Mouse (Mus musculus) limb, embryonic 14.5 days (tissue): ENCODE measurements around the gene Axin1. TPM values are rescaled to one million over a fixed set of nuclear protein-coding genes. Genes with fewer than 3 reads are reported as not detected.

ENCODE experiments used
- ATAC-seq: fragments of 200-750 bp; cut with Nextera tagmentation; 2 replicates; pipeline ENCODE4 v1.8.0; 2017; ENCODE audit warnings: low read depth, moderate number of reproducible peaks, moderate TSS enrichment; ENCODE audit not compliant: low FRiP score
- DNase-seq: peaks from one replicate; pipeline ENCODE4 v3.0.0-alpha.2; 2015; ENCODE audit warnings: low spot score
- H3K27ac ChIP-seq: fragments of 300-500 bp; sonication (generic); replicated peaks from 2 replicates; pipeline ENCODE4 v1.5.1; 2014; ENCODE audit warnings: low read depth, mild to moderate bottlenecking, low read length, moderate library complexity, mixed read lengths
- H3K27me3 ChIP-seq: fragments of 300-500 bp; sonication (generic); 2 replicates; pipeline ENCODE4 v1.6.1; 2014; ENCODE audit warnings: low read length, mixed read lengths; ENCODE audit not compliant: control insufficient read depth, insufficient read depth
- H3K36me3 ChIP-seq: fragments of 300-500 bp; sonication (generic); 2 replicates; pipeline ENCODE4 v1.6.1; 2014; ENCODE audit warnings: mild to moderate bottlenecking, low read length, moderate library complexity, mixed read lengths; ENCODE audit not compliant: control insufficient read depth, insufficient read depth
- H3K4me1 ChIP-seq: fragments of 300-500 bp; sonication (generic); 2 replicates; pipeline ENCODE4 v1.6.1; 2014; ENCODE audit warnings: antibody characterized with exemption, low read length, mixed read lengths; ENCODE audit not compliant: control insufficient read depth, insufficient read depth
- H3K4me2 ChIP-seq: fragments of 300-500 bp; sonication (generic); replicated peaks from 2 replicates; pipeline ENCODE4 v1.6.1; 2014; ENCODE audit warnings: low read depth, mild to moderate bottlenecking, low read length, moderate library complexity; ENCODE audit not compliant: severe bottlenecking
- H3K4me3 ChIP-seq: fragments of 300-500 bp; sonication (generic); replicated peaks from 2 replicates; pipeline ENCODE4 v1.5.1; 2014; ENCODE audit warnings: low read length
- H3K9ac ChIP-seq: fragments of 300-500 bp; sonication (generic); 2 replicates; pipeline ENCODE4 v1.6.1; 2014; ENCODE audit warnings: mild to moderate bottlenecking, low read depth, low read length, moderate library complexity; ENCODE audit not compliant: severe bottlenecking
- H3K9me3 ChIP-seq: fragments of 300-500 bp; sonication (generic); 2 replicates; pipeline ENCODE4 v1.6.1; 2016; ENCODE audit warnings: low read length; ENCODE audit not compliant: control insufficient read depth
- POLR2A ChIP-seq: fragments of 200-500 bp; IDR thresholded peaks from 2 replicates; pipeline ENCODE4 v1.8.0; 2012; ENCODE audit warnings: inconsistent platforms, mild to moderate bottlenecking, moderate library complexity, borderline replicate concordance; ENCODE audit not compliant: insufficient read depth, insufficient read length; ENCODE audit errors: extremely low read depth
- WGBS: fragments of 180-500 bp; shearing (Covaris S2); extraction: QIAGEN DNeasy Blood & Tissue Kit; methylation state at CpG from one replicate; pipeline ENCODE4 v1.1.7; 2014; 5-methylcytosine and 5-hydroxymethylcytosine counted together
- polyA plus RNA-seq, 2 experiments: library from polyadenylated mRNA; depleted of rRNA in 1 of 2; stranded (reverse) in 1 of 2; unstranded in 1 of 2; fragments of >200 nt; fragmentation: Nextera tagmentation in 1 of 2; extraction: Ambion mirVana in 1 of 2; gene quantifications; 2 replicates each; pipeline versions ENCODE4 v1.2.1 to v1.2.3; 2012 to 2014

Axin1 gene
- polyA plus RNA-seq, 2 experiments = 22.3 to 36.1 TPM

- 72% methylated on average over 4 of the region's 4 CpGs for WGBS
- H3K9ac ChIP-seq = no peak within 1 kb of the TSS
- no peak for TF ChIP-seq POLR2A
- no peak within 1 kb of the TSS for H3K27ac ChIP-seq
- peaks cover 39% of the 10 kb centered on the region for H3K36me3 ChIP-seq
- H3K4me1 ChIP-seq = peaks cover 9% of the 10 kb centered on the region
- no peak within 1 kb of the TSS for H3K4me2 ChIP-seq
- H3K27me3 ChIP-seq = peaks cover 35% of the 10 kb centered on the region
- H3K4me3 ChIP-seq = no peak within 1 kb of the TSS
- ATAC-seq = no peak
- DNase-seq = no peak
- H3K9me3 ChIP-seq = no peaks in the 10 kb centered on the region
Observed at GRCm38 (mm10) chr17:26198892-26199291, 60.4 kb downstream of the Axin1 start, which contains the start of gene Pdia2. TSS of gene Pdia2 (minus strand) at chr17:26199087.

GRCm38 (mm10) chr17:26200831-26201705 lies 62.6 kb downstream of the Axin1 start:
- H3K27ac ChIP-seq = no peak overlapping the region
- no peak; the same call in 1 of the 2 replicates for ATAC-seq
- H3K27me3 ChIP-seq = peaks cover 35% of the 10 kb centered on the region
- H3K4me2 ChIP-seq = peak overlapping the region; percentile 85
- WGBS = 1% methylated on average over 51 of the region's 92 CpGs
- no peak for DNase-seq
- peaks cover 17% of the 10 kb centered on the region for H3K4me1 ChIP-seq
- H3K9ac ChIP-seq = peak overlapping the region; percentile 48
- TF ChIP-seq POLR2A = no peak
- no peaks in the 10 kb centered on the region for H3K9me3 ChIP-seq
- peak overlapping the region; percentile 45 for H3K4me3 ChIP-seq
- H3K36me3 ChIP-seq = peaks cover 19% of the 10 kb centered on the region

GRCm38 (mm10) chr17:26201998-26202397 lies 63.5 kb downstream of the Axin1 start:
- H3K9ac ChIP-seq = no peak overlapping the region
- no peak overlapping the region for H3K4me3 ChIP-seq
- DNase-seq (no peak), ATAC-seq (no peak)
- H3K36me3 ChIP-seq = peaks cover 10% of the 10 kb centered on the region; the same call in 1 of the 2 replicates
- peak overlapping the region; percentile 95; the same call in 1 of the 2 replicates for H3K4me2 ChIP-seq
- H3K4me1 ChIP-seq = peaks cover 17% of the 10 kb centered on the region
- no peak overlapping the region for H3K27ac ChIP-seq
- no peak for TF ChIP-seq POLR2A
- H3K9me3 ChIP-seq = no peaks in the 10 kb centered on the region
- peaks cover 35% of the 10 kb centered on the region for H3K27me3 ChIP-seq

- Histone ChIP-seq H3K4me3 (peak within 1 kb of the TSS; percentile 52), H3K4me2 (peak within 1 kb of the TSS; percentile 95), H3K27ac (no peak within 1 kb of the TSS), H3K9me3 (no peaks in the 10 kb centered on the region), H3K4me1 (peaks cover 17% of the 10 kb centered on the region), H3K9ac (peak within 1 kb of the TSS; percentile 31; the same call in 1 of the 2 replicates), H3K27me3 (peaks cover 35% of the 10 kb centered on the region), H3K36me3 (peaks cover 3% of the 10 kb centered on the region; the same call in 1 of the 2 replicates)
- DNase-seq = no peak
- ATAC-seq = no peak
- WGBS = 3% methylated on average over 21 of the region's 22 CpGs
- TF ChIP-seq POLR2A = no peak
Observed at GRCm38 (mm10) chr17:26202737-26203136, 64.2 kb downstream of the Axin1 start, which contains the start of gene Rgs11. TSS of gene Rgs11 (plus strand) at chr17:26202951.

- no peak overlapping the region for H3K27ac ChIP-seq
- DNase-seq (no peak), ATAC-seq (no peak; the same call in 1 of the 2 replicates)
- WGBS = under 1% methylated on average over 25 of the region's 30 CpGs
- H3K27me3 ChIP-seq = peaks cover 35% of the 10 kb centered on the region
- H3K36me3 ChIP-seq = no peaks in the 10 kb centered on the region
- no peak for TF ChIP-seq POLR2A
- H3K4me2 ChIP-seq = peak overlapping the region; percentile 95
- no peaks in the 10 kb centered on the region for H3K9me3 ChIP-seq
- peak overlapping the region; percentile 31; the same call in 1 of the 2 replicates for H3K9ac ChIP-seq
- H3K4me1 ChIP-seq = peaks cover 17% of the 10 kb centered on the region
- peak overlapping the region; percentile 52 for H3K4me3 ChIP-seq
Observed at GRCm38 (mm10) chr17:26203321-26203811, 64.9 kb downstream of the Axin1 start.
